Mouse (Mus musculus) C2C12 (cell line): ENCODE measurements around the gene Dmrtb1.

ENCODE experiments used
- CTCF ChIP-seq: IDR thresholded peaks from one replicate; pipeline ENCODE4 v1.5.1; 2011; ENCODE audit not compliant: control insufficient read depth, insufficient read depth, insufficient read length
- MYOG ChIP-seq: IDR thresholded peaks from one replicate; pipeline ENCODE4 v1.6.1; 2011; ENCODE audit not compliant: control insufficient read depth, insufficient read length; ENCODE audit errors: extremely low read depth

DNA sequence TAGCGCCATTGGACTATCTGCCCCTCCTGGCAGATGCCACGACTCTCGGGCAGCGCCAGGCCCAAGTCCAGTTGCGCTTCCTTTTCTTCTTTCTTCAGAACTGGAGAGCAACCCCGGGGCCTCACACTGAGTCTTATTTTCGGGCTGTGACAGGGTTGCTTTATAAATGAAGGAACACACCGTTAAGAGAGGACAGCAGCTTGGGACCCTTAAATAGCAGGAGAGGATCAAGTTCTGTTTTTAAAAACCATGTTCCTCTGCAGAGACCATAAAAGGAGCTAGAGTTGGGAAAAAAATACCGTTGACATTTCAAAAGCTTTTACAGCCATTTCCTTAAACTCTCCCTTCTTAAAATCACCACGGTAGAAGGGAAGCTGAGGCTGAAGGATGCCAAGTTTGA is 8.4 kb downstream of the Dmrtb1 start:
- TF ChIP-seq CTCF (no peak), MYOG (no peak)
